Mouse (Mus musculus): ENCODE results near the gene Tbc1d1. TPM values are rescaled to one million over a fixed set of nuclear protein-coding genes. Genes with fewer than 3 reads are reported as not detected.
A peak's percentile ranks its signal among the peaks of the same experiment; 100 is the strongest.

Gene Tbc1d1
- polyA plus RNA-seq, 1 experiment from 2014 or later = 11.5 TPM

- 39% methylated on average over 12 of the region's 12 CpGs for WGBS
- H3K27ac ChIP-seq (replicated peaks) = peak overlapping the region; percentile 86
- DNase-seq (ENCODE audit: low spot score) (peak; percentile 63), ATAC-seq (ENCODE audit: low FRiP score, low TSS enrichment) (peak; percentile 65)
- H3K27me3 ChIP-seq (ENCODE audit: control insufficient read depth, insufficient read depth, low read length) = no peaks in the 10 kb centered on the region
- no peak for TF ChIP-seq EP300 (optimal IDR thresholded peaks at IDR 0.05)
- TF ChIP-seq CTCF (IDR thresholded peaks at IDR 0.05; ENCODE audit: low read depth) = no peak
- H3K4me1 ChIP-seq (replicated peaks; ENCODE audit: control insufficient read depth, insufficient read depth) = peaks cover 6% of the 10 kb centered on the region
- H3K9ac ChIP-seq (ENCODE audit: low read length) = peak overlapping the region; percentile 71
- peak overlapping the region; percentile 97 for H3K4me2 ChIP-seq (replicated peaks; ENCODE audit: low read depth)
- H3K4me3 ChIP-seq (ENCODE audit: low read depth, low read length) = peak overlapping the region; percentile 67
- no peaks in the 10 kb centered on the region for H3K36me3 ChIP-seq (ENCODE audit: control insufficient read depth, insufficient read depth, low read length)
- no peaks in the 10 kb centered on the region for H3K9me3 ChIP-seq (ENCODE audit: control insufficient read depth, low read length)
Observed at GRCm38 (mm10) chr5:64229336-64229866, 73.3 kb downstream of the Tbc1d1 start.

GRCm38 (mm10) chr5:64230061-64230466 lies 74.0 kb downstream of the Tbc1d1 start:
- H3K4me1 ChIP-seq (replicated peaks; ENCODE audit: control insufficient read depth, insufficient read depth) = peaks cover 6% of the 10 kb centered on the region
- peak overlapping the region; percentile 67 for H3K4me3 ChIP-seq (ENCODE audit: low read depth, low read length)
- H3K27ac ChIP-seq (replicated peaks) = peak overlapping the region; percentile 86
- no peaks in the 10 kb centered on the region for H3K36me3 ChIP-seq (ENCODE audit: control insufficient read depth, insufficient read depth, low read length)
- peak; percentile 99 for DNase-seq (ENCODE audit: low spot score)
- no peaks in the 10 kb centered on the region for H3K27me3 ChIP-seq (ENCODE audit: control insufficient read depth, insufficient read depth, low read length)
- H3K9ac ChIP-seq (ENCODE audit: low read length) = peak overlapping the region; percentile 71
- H3K4me2 ChIP-seq (replicated peaks; ENCODE audit: low read depth) = peak overlapping the region; percentile 97
- under 1% methylated on average over 35 of the region's 48 CpGs for WGBS
- H3K9me3 ChIP-seq (ENCODE audit: control insufficient read depth, low read length) = no peaks in the 10 kb centered on the region
- peak; percentile 95 for ATAC-seq (ENCODE audit: low FRiP score, low TSS enrichment)
- TF ChIP-seq EP300 (optimal IDR thresholded peaks at IDR 0.05) = no peak
- peak; percentile 19; the same call in 1 of the 2 replicates for TF ChIP-seq CTCF (IDR thresholded peaks at IDR 0.05; ENCODE audit: low read depth)

DNA sequence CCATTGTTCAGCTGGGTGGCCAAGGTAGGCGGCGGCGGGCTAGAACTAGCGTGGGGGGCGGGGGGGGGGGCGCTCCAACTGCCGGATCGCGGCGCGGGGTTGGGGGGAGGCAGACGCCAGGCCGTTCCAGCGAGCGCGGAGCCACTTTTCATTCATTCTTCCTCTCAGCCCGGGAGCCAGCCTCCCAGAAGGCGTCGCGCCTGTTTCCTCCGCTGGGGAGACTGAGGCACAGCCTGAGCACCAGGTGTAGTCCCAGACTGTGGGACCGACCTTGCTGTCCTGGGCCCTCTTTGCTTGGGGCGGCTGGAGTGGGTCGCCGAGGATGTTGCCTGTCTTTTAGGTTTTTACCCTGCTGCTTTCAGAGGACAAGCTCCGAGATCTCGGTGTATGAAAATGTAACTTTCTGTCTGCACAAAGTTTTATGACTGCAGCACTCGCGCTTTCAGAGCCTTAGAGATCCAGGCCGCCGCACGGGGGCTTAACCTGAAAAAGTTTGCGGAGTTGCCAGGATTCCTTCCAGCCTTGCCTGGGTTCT lies 74.5 kb downstream of the Tbc1d1 start:
- Histone ChIP-seq H3K4me1 (replicated peaks; ENCODE audit: control insufficient read depth, insufficient read depth) (peaks cover 6% of the 10 kb centered on the region), H3K36me3 (ENCODE audit: control insufficient read depth, insufficient read depth, low read length) (no peaks in the 10 kb centered on the region), H3K27ac (replicated peaks) (peak overlapping the region; percentile 86), H3K9me3 (ENCODE audit: control insufficient read depth, low read length) (no peaks in the 10 kb centered on the region), H3K27me3 (ENCODE audit: control insufficient read depth, insufficient read depth, low read length) (no peaks in the 10 kb centered on the region), H3K9ac (ENCODE audit: low read length) (peak overlapping the region; percentile 71), H3K4me2 (replicated peaks; ENCODE audit: low read depth) (peak overlapping the region; percentile 97), H3K4me3 (ENCODE audit: low read depth, low read length) (peak overlapping the region; percentile 67)
- DNase-seq (ENCODE audit: low spot score) = peak; percentile 32
- under 1% methylated on average over 25 of the region's 33 CpGs for WGBS
- ATAC-seq (ENCODE audit: low FRiP score, low TSS enrichment) = peak; percentile 36
- TF ChIP-seq CTCF (IDR thresholded peaks at IDR 0.05; ENCODE audit: low read depth) (no peak; the same call in 1 of the 2 replicates), EP300 (optimal IDR thresholded peaks at IDR 0.05) (no peak)

GRCm38 (mm10) chr5:64232872-64233271 lies 76.8 kb downstream of the Tbc1d1 start:
- peak; percentile 55 for DNase-seq (ENCODE audit: low spot score)
- Histone ChIP-seq H3K27me3 (ENCODE audit: control insufficient read depth, insufficient read depth, low read length) (no peaks in the 10 kb centered on the region), H3K36me3 (ENCODE audit: control insufficient read depth, insufficient read depth, low read length) (no peaks in the 10 kb centered on the region), H3K9ac (ENCODE audit: low read length) (no peak overlapping the region), H3K9me3 (ENCODE audit: control insufficient read depth, low read length) (no peaks in the 10 kb centered on the region), H3K4me3 (ENCODE audit: low read depth, low read length) (no peak overlapping the region), H3K4me1 (replicated peaks; ENCODE audit: control insufficient read depth, insufficient read depth) (peaks cover 6% of the 10 kb centered on the region), H3K4me2 (replicated peaks; ENCODE audit: low read depth) (no peak overlapping the region), H3K27ac (replicated peaks) (no peak overlapping the region; the same call in 1 of the 2 replicates)
- TF ChIP-seq EP300 (optimal IDR thresholded peaks at IDR 0.05) (no peak), CTCF (IDR thresholded peaks at IDR 0.05; ENCODE audit: low read depth) (no peak)
- 53% methylated on average over 9 of the region's 9 CpGs for WGBS
- peak; percentile 24; the same call in 1 of the 2 replicates for ATAC-seq (ENCODE audit: low FRiP score, low TSS enrichment)

DNA sequence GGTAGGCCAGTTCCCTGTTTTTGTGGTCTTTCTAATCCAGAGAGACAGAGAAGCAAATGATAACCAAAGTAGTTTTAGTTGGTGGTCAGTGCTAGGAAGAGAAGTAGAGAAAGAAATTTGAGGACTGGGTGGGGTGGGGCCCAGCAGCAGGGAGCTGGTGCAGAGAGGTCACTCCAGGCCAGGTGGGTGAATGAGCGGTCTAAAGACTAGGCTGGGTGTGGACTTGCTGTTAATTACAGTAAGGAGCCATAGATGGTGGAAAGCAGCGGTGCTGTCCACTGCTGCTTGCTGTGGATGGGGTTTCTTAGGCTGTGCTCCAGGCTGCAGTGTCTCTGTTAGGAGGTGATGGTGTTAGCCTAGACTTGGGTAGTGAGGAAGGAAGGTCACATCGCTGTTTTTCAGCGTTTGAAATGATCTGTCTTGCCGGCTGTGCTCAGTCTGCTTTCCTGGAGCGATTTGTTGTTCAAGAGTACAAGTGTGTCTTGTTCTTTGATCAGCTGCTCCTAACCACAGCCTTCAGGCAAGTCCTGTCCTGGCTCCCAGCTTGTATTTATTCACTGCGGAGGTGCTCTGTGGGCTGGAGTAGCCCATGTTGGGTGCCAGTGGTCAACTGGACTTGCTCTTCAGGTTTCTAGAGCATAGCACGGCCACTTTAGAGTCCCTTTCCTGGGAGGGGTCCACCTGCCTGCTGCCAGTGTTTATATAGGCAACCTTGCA lies 78.3 kb downstream of the Tbc1d1 start:
- 49% methylated on average over 8 of the region's 8 CpGs for WGBS
- 0 out of 2 replicates have a peak overlapping the region, but pooled peaks have one; percentile 9 for H3K27ac ChIP-seq (replicated peaks)

More for the DNA sequence above, 78.3 kb downstream of the Tbc1d1 start:
- DNase-seq (ENCODE audit: low spot score) = no peak
- H3K36me3 ChIP-seq (ENCODE audit: control insufficient read depth, insufficient read depth, low read length) = no peaks in the 10 kb centered on the region
- H3K4me3 ChIP-seq (ENCODE audit: low read depth, low read length) = no peak overlapping the region
- H3K9ac ChIP-seq (ENCODE audit: low read length) = no peak overlapping the region
- H3K27me3 ChIP-seq (ENCODE audit: control insufficient read depth, insufficient read depth, low read length) = no peaks in the 10 kb centered on the region
- TF ChIP-seq EP300 (optimal IDR thresholded peaks at IDR 0.05) (no peak), CTCF (IDR thresholded peaks at IDR 0.05; ENCODE audit: low read depth) (no peak)
- no peak for ATAC-seq (ENCODE audit: low FRiP score, low TSS enrichment)
- H3K4me2 ChIP-seq (replicated peaks; ENCODE audit: low read depth) = no peak overlapping the region
- H3K9me3 ChIP-seq (ENCODE audit: control insufficient read depth, low read length) = no peaks in the 10 kb centered on the region
- H3K4me1 ChIP-seq (replicated peaks; ENCODE audit: control insufficient read depth, insufficient read depth) = peaks cover 3% of the 10 kb centered on the region; the same call in 1 of the 2 replicates
